In the genomic region with DNA sequence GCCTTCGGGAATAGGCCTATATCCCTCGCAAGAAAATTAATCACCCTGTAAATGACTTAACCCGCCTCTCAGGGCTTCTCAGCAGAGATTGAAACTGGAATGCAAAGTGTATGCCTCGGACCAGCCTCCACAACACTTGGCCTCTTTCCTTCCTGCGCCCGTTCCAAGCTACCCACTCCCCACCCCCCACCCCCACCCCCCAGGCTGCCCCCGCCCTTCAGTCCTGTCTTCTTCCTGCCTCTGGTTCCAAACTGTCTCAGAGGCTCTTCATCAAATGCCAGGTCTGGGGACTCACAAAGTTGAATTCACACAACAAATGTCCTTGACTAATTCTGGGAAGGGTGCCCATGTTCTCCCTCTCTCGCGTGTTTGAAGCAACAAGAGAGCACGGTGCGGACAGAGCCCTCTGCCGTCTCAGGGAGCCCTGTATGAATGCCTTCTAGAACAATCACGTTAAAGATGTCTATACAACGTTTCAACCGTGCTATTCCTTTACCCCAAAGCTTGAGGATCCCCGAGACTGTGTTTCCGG, we compare ENCODE assay signal across 21 mouse cellular contexts.
DNase-seq lines count a peak whose midpoint lies in the region; ATAC-seq and TF ChIP-seq lines count a peak whose summit lies in the region.
"Had no signal": no experiment of that assay in that cellular context is flagged by ENCODE, and none has a peak within 500 bp of the region (broad histone marks: within the 10 kb centered on the region; RNA-seq: fewer than 3 reads in every experiment).

No protein-coding gene starts in this region.

- peak; percentile 26 to 72 for DNase-seq in adrenal gland, adult (ENCODE audit: inconsistent age in 2 of 2, low spot score in 1 of 2)
- DNase-seq in adrenal gland, adult 18-20 months (ENCODE audit: low spot score in 2 of 2), result no peak
- peak; percentile 60 for DNase-seq in lung, embryonic 14.5 days
- no peak for DNase-seq in lung, postnatal 0 days (ENCODE audit: low spot score)
- DNase-seq: cerebellum, adult 11-12 months; heart, postnatal 36 days; kidney, postnatal 10 days; lung, postnatal 14 days; thymus, adult 18-20 months had no signal

- 0 out of 2 replicates have a peak, but pooled peaks have one; percentile 26 for ATAC-seq in forebrain, embryonic 15.5 days (replicated peaks)
- no peak for ATAC-seq in forebrain, embryonic 12.5 days (ENCODE audit: low FRiP score)
- ATAC-seq in lung, embryonic 14.5 days (ENCODE audit: insufficient read depth), result no peak
- no peak for ATAC-seq in lung, postnatal 0 days
- peak; percentile 63 for ATAC-seq in forebrain, embryonic 16.5 days
- no peak for ATAC-seq in frontal cortex, adult (ENCODE audit: low TSS enrichment)
- ATAC-seq: intestine, embryonic 16.5 days had no signal

- no peak overlapping the region for H3K9ac ChIP-seq in forebrain, embryonic 15.5 days (replicated peaks)
- H3K9ac ChIP-seq in forebrain, embryonic 12.5 days, result no peak overlapping the region
- no peak overlapping the region for H3K9ac ChIP-seq in lung, embryonic 14.5 days
- no peak overlapping the region for H3K9ac ChIP-seq in lung, postnatal 0 days (replicated peaks; ENCODE audit: low read depth)
- H3K9ac ChIP-seq in forebrain, embryonic 16.5 days (replicated peaks; ENCODE audit: low read depth, low read length), result no peak overlapping the region
- H3K9ac ChIP-seq: embryonic facial prominence, embryonic 12.5 days; heart, embryonic 13.5 days; limb, embryonic 13.5 days; liver, embryonic 15.5 days had no signal

- H3K4me2 ChIP-seq in forebrain, embryonic 15.5 days (replicated peaks), result no peak overlapping the region
- no peak overlapping the region for H3K4me2 ChIP-seq in forebrain, embryonic 12.5 days
- H3K4me2 ChIP-seq in lung, embryonic 14.5 days, result no peak overlapping the region
- no peak overlapping the region for H3K4me2 ChIP-seq in lung, postnatal 0 days (replicated peaks; ENCODE audit: low read depth, low read length)
- H3K4me2 ChIP-seq in forebrain, embryonic 16.5 days (ENCODE audit: low read length), result no peak overlapping the region
- H3K4me2 ChIP-seq: embryonic facial prominence, embryonic 12.5 days; heart, embryonic 13.5 days; limb, embryonic 13.5 days; liver, embryonic 15.5 days had no signal

- H3K4me1 ChIP-seq in forebrain, embryonic 15.5 days, result peaks cover 14% of the 10 kb centered on the region
- peaks cover 12% of the 10 kb centered on the region for H3K4me1 ChIP-seq in forebrain, embryonic 12.5 days
- no peaks in the 10 kb centered on the region for H3K4me1 ChIP-seq in lung, embryonic 14.5 days (ENCODE audit: insufficient read depth)
- H3K4me1 ChIP-seq in lung, postnatal 0 days (ENCODE audit: insufficient read depth, low read depth, low read length), result no peaks in the 10 kb centered on the region
- peaks cover 7% of the 10 kb centered on the region; the same call in 1 of the 2 replicates for H3K4me1 ChIP-seq in forebrain, embryonic 16.5 days (replicated peaks; ENCODE audit: control insufficient read depth, insufficient read depth, low read length)
- H3K4me1 ChIP-seq: embryonic facial prominence, embryonic 12.5 days; heart, embryonic 13.5 days; liver, embryonic 15.5 days; megakaryocyte, embryonic 14.5 days had no signal

- 37% methylated on average over 17 of the region's 17 CpGs for WGBS in forebrain, embryonic 15.5 days
- 79% methylated on average over 17 of the region's 17 CpGs for WGBS in forebrain, embryonic 12.5 days
- 48% methylated on average over 17 of the region's 17 CpGs for WGBS in lung, embryonic 14.5 days
- 41% methylated on average over 17 of the region's 17 CpGs for WGBS in lung, postnatal 0 days
- WGBS in forebrain, embryonic 16.5 days, result 30% methylated on average over 17 of the region's 17 CpGs

- no peak for TF ChIP-seq CTCF in lung, embryonic 14.5 days (IDR thresholded peaks at IDR 0.05; ENCODE audit: low read depth)
- no peak for TF ChIP-seq CTCF in lung, postnatal 0 days (IDR thresholded peaks at IDR 0.05)

- no peaks in the 10 kb centered on the region for H3K9me3 ChIP-seq in forebrain, embryonic 15.5 days
- H3K9me3 ChIP-seq in forebrain, embryonic 12.5 days, result no peaks in the 10 kb centered on the region
- H3K9me3 ChIP-seq in lung, embryonic 14.5 days (ENCODE audit: low read depth, low read length), result no peaks in the 10 kb centered on the region
- no peaks in the 10 kb centered on the region for H3K9me3 ChIP-seq in lung, postnatal 0 days (ENCODE audit: low read length)
- H3K9me3 ChIP-seq in forebrain, embryonic 16.5 days (ENCODE audit: control insufficient read depth, low read length), result no peaks in the 10 kb centered on the region
- H3K9me3 ChIP-seq: embryonic facial prominence, embryonic 12.5 days; heart, embryonic 13.5 days; limb, embryonic 13.5 days; liver, embryonic 15.5 days had no signal

- no peak overlapping the region for H3K4me3 ChIP-seq in forebrain, embryonic 15.5 days
- no peak overlapping the region for H3K4me3 ChIP-seq in forebrain, embryonic 12.5 days (replicated peaks)
- H3K4me3 ChIP-seq in lung, embryonic 14.5 days (ENCODE audit: low read depth, low read length), result no peak overlapping the region
- no peak overlapping the region for H3K4me3 ChIP-seq in lung, postnatal 0 days (ENCODE audit: low read depth, low read length)
- no peak overlapping the region for H3K4me3 ChIP-seq in forebrain, embryonic 16.5 days (replicated peaks; ENCODE audit: low read length)
- H3K4me3 ChIP-seq: embryonic facial prominence, embryonic 12.5 days; heart, embryonic 13.5 days; layer of hippocampus, adult 2 months; limb, embryonic 13.5 days; liver, embryonic 15.5 days; megakaryocyte, embryonic 14.5 days; myocyte had no signal

- H3K27me3 ChIP-seq in forebrain, embryonic 15.5 days, result no peaks in the 10 kb centered on the region
- H3K27me3 ChIP-seq in forebrain, embryonic 12.5 days, result peaks cover 3% of the 10 kb centered on the region; the same call in 1 of the 2 replicates
- no peaks in the 10 kb centered on the region for H3K27me3 ChIP-seq in lung, embryonic 14.5 days (ENCODE audit: insufficient read depth, low read length)
- H3K27me3 ChIP-seq in lung, postnatal 0 days (replicated peaks; ENCODE audit: insufficient read depth, low read length), result no peaks in the 10 kb centered on the region
- no peaks in the 10 kb centered on the region for H3K27me3 ChIP-seq in forebrain, embryonic 16.5 days (replicated peaks; ENCODE audit: control insufficient read depth, insufficient read depth, low read length)
- H3K27me3 ChIP-seq: embryonic facial prominence, embryonic 12.5 days; liver, embryonic 15.5 days; megakaryocyte, embryonic 14.5 days had no signal

- H3K36me3 ChIP-seq in forebrain, embryonic 15.5 days, result no peaks in the 10 kb centered on the region
- H3K36me3 ChIP-seq in forebrain, embryonic 12.5 days (replicated peaks), result no peaks in the 10 kb centered on the region
- no peaks in the 10 kb centered on the region for H3K36me3 ChIP-seq in lung, embryonic 14.5 days (ENCODE audit: insufficient read depth)
- no peaks in the 10 kb centered on the region for H3K36me3 ChIP-seq in lung, postnatal 0 days (ENCODE audit: insufficient read depth, low read length)
- H3K36me3 ChIP-seq in forebrain, embryonic 16.5 days (ENCODE audit: control insufficient read depth, insufficient read depth), result no peaks in the 10 kb centered on the region
- H3K36me3 ChIP-seq: embryonic facial prominence, embryonic 12.5 days; heart, embryonic 13.5 days; limb, embryonic 13.5 days; liver, embryonic 15.5 days had no signal

- 0 out of 2 replicates have a peak overlapping the region, but pooled peaks have one; percentile 36 for H3K27ac ChIP-seq in forebrain, embryonic 15.5 days (replicated peaks)
- H3K27ac ChIP-seq in forebrain, embryonic 12.5 days, result no peak overlapping the region
- no peak overlapping the region for H3K27ac ChIP-seq in lung, embryonic 14.5 days (ENCODE audit: low read depth)
- H3K27ac ChIP-seq in lung, postnatal 0 days (ENCODE audit: low read length), result no peak overlapping the region
- no peak overlapping the region for H3K27ac ChIP-seq in forebrain, embryonic 16.5 days (ENCODE audit: low read length)
- H3K27ac ChIP-seq: embryonic facial prominence, embryonic 12.5 days; heart, embryonic 13.5 days; layer of hippocampus, adult 2 months; limb, embryonic 13.5 days; liver, embryonic 15.5 days had no signal

- TF ChIP-seq EP300 in lung, postnatal 0 days (IDR thresholded peaks at IDR 0.05), result no peak

Comparison
In these comparisons a context has a peak if more than half of its experiments do, and no peak if none do; other contexts are left out.
1. DNase-seq: peak in adrenal gland, adult (2 of 2) and lung, embryonic 14.5 days (single experiment); none in adrenal gland, adult 18-20 months (0 of 2) and lung, postnatal 0 days (single experiment).
2. ATAC-seq: peak in forebrain, embryonic 15.5 days (single experiment) and forebrain, embryonic 16.5 days (single experiment); none in forebrain, embryonic 12.5 days (single experiment), lung, embryonic 14.5 days (single experiment), lung, postnatal 0 days (single experiment) and frontal cortex, adult (single experiment).